Mouse (Mus musculus): ENCODE results near the gene Stk38.
"Not testable (repeated sequence)": the region's sequence is repeated elsewhere in the genome, so short reads cannot be mapped to it uniquely, and the experiment has no call there.

Gene Stk38

DNA sequence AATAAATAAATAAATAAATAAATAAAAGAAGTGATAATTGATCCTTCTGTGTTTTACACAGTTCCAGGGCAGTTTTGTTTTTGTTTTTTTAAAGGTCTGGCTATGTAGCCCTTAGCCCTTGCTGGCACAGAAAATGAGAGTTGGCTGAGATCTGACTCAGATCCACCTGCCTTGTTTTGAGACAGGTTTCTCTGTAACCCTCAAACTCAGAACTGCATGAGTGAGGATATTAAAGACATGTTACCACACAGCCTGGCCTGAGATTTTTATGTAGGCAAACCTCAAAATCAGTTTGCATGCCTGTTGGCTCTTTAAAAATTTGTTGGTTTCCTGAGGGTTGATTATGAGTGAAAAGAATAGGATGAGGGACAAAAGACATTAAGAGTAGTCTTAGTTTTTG, 27.7 kb upstream of the Stk38 start:
- no peak for DNase-seq (ENCODE audit: low read depth, low spot score)

DNA sequence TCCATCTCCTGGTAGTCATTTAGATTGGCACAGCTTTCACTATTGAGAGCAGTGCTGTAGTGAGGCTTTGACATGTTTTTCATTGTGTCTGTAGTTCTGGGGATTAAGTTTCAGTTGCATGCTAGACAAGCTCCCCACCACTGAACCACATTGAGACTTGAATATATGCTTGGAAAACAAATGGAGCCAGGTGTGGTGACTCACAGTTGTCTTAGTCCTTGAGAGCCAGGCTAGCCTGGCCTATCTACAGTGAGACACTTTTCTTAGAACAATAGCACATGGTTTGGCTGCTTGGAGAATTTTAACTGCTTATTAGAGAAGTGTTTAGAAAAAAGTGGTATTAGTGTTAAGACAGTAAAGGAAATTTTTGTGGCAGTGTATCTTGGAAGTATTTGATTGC, 26.5 kb upstream of the Stk38 start:
- DNase-seq (ENCODE audit: low read depth, low spot score) = no peak

DNA sequence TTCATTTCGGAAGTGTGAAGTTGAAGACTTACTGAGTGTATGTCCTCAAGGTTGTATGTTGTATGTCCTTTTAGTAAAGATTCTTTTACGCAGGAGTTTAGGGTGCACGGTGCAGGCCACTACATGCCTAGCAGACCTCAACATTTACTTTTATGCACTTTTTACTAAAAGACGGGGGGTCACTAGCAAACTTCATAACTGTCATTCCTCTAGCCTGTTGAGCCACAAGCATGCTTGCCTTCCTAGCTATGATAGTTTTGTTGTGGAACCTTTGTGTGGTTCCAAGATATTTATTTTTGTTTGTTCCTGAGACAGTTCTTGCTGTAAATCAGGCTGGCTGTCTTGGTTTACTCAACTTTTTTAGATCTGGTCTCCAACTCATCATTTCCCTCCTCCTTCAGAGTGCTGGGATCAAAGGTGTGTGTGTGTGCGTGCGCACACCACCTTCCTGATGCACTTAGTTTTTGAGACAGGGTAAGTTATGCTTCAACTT, 25.8 kb upstream of the Stk38 start:
- no peak for DNase-seq (ENCODE audit: low read depth, low spot score)

DNA sequence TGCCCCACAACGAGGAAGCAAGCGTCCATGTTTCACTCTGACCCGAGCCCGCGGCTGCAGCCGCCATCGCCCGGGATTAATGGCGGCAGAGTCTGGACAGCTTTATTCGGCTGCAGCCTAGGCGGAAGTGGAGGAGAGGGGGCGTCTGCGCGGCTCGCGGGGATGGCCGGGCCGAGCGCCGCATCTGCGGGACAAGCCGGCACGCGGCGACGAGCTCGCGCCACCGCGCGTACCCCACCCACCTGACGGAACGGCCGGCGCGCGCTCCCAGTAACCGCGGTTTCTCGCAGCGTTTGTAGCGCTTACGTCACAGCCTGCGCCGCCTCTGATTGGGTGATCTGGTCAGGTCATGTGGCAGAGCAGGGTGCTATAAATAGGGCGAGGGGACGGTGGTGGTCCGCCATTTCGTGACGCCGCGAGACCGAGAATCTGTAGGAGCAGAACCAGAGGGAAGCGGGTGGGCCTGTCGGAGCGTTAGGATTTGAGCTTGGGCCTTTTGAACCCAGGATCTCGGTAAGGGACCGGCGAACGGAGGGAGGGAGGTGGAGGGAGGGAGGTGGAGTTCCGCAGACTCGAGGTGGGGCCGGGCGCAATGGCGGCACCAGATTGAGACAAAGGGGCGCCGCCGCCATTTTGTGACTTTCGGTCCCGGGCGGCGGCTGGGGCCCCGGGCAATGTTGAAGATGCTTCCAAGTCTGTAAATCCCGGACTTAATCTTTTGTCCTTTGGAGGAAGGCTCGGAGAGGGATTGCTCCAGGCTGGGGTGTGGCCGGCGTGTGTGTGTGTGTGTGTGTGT, 24.7 kb upstream of the Stk38 start, which contains the start of gene Srsf3:
TSS of gene Srsf3 (plus strand) at position 355 of the 796 bp plus-strand sequence.
- peak; percentile 98 for DNase-seq (ENCODE audit: low read depth, low spot score)

DNA sequence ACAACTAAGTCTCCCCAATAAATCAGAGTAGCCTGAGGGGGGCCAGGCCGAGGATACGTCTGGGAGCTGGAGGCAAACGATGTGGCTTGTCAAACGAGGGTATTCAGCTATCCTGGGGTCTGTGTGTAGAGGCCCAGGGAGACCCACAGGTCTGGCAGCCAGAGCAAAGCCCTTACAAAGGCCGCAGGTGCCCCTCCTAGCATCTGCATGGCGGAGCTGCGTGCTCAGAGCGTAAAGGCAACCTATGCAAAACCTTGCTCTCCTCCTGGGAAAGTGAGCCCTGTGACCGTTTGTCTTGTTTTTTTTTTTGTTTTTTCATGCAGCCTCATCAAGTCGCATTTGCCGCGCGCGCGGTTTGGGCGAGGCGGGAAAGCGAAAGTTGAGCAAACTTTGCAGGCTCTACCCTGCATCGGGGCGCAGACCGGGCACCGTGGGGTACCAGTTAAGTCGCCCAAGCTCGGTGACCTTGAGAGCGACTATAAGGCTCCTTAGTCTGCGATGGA, 24.0 kb upstream of the Stk38 start:
- no peak for DNase-seq (ENCODE audit: low read depth, low spot score)

DNA sequence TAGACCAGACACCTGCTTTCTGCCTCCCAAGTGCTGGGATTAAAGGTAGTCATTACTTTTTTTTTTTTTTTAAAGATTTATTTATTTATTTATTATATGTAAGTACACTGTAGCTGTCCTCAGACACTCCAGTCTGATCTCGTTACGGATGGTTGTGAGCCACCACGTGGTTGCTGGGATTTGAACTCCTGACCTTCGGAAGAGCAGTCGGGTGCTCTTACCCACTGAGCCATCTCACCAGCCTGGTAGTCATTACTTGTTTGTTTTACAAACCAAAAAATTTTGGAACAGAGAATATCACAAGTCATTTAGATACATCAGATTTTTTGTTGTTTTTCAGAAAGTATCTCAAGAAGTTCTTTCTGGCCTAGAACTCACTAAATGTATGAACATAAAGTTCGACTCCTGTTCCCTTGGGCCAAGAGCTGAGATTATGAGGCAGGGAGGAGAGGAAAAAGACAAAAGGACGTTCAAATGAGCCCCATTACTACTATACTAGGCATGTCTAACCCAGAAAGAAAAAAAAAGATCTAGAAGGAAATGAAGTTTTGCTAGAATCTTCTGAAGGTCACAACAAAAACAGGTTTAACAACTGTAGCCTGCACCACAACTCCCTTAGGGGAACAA, 23.4 kb upstream of the Stk38 start:
- DNase-seq (ENCODE audit: low read depth, low spot score) = not testable (repeated sequence)

DNA sequence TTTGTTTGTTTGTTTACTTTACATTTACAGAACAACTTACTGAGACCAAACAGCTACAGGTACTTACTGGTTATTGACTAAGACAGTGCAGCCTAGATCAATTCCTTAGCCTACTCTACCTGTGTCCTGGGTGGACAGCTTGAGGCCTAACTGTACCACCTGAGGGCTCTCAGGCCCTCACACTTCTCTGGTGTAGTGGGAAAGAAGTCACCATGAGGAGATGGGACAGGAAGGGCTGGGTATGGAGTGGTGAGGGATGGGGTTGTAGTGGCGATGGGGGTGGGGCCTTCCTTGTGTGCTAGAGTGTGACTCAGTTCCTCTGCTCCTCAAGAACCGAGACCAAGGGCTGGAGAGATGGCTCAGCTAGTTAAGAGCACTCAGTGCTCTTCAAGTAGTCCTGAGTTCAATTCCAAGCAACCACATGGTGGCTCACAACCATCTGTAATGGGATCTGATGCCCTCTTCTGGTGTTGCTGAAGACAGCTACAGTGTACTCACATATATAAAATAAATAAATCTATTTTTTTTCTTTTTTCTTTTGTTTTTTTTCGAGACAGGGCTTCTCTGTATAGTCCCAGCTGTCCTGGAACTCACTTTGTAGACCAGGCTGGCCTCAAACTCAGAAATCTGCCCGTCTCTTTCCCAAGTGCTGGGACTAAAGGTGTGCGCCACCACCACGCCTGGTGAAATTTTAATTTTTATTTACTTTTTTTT, 22.7 kb upstream of the Stk38 start:
- DNase-seq (ENCODE audit: low read depth, low spot score) = no peak

DNA sequence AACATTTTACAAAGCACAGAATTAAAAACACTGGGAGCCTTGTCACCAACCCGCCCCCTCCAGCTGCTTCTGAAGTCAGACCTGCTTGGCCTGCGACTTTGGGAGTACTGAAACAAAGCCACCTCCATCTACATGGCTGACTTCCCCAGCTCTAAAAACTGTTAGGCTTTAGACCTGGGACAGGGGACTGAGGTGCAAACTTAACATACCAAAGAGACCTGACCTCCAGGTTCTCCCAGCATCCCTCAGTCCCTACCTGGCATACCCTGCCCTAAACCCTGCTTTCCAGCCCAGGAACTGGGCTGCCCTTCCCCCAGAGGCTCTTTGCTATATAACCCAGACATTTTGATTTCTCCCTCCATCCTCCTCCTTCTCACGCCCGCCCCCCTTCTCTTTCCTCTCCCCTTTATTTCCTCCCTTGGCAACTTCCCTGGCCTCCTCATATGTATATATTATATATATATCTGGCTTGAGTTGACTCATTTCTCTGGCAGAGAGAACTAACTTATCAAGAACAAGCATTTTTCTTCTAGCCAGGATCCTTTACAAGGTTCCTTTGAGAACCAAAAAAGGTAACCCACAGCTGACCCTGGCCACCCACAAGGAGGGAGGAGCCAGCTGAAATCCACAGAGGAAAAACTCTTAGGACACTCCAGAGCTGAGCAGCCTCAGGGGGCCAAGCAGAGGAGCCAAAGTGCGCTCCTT, 19.0 kb upstream of the Stk38 start:
- DNase-seq (ENCODE audit: low read depth, low spot score) = no peak

DNA sequence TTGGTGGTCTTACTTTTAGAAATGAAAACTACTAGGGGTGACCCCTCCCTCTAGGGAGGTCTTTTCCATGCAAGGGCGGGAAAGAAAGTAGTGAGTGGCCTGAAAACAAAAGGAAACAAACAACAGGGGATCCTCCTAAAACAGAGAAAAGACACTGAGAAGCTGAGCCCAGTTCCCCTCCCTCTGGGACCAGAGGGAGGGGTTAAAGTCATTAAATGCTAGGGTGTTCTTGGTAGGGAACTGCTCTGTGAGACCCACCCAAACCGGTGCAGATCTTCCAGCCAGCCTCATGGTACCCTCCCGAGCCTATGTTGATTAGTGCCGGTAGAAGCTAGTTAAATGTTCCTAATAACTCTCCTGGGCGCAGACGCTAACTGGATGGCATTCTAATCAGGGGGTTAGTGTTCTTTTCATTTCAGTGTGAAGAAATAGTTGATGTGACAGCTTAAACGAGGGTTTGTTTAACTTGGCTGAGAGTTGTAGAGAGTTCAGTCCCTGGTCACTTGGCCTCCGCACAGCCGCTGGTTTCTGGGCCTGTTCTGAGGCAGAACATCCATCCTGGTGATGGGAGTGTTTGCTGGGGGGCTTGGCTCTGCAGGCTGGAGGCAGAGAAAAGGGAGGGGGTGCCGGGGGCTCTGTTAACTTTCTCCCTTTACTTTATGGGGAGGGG, 17.2 kb upstream of the Stk38 start:
- DNase-seq (ENCODE audit: low read depth, low spot score) = no peak

DNA sequence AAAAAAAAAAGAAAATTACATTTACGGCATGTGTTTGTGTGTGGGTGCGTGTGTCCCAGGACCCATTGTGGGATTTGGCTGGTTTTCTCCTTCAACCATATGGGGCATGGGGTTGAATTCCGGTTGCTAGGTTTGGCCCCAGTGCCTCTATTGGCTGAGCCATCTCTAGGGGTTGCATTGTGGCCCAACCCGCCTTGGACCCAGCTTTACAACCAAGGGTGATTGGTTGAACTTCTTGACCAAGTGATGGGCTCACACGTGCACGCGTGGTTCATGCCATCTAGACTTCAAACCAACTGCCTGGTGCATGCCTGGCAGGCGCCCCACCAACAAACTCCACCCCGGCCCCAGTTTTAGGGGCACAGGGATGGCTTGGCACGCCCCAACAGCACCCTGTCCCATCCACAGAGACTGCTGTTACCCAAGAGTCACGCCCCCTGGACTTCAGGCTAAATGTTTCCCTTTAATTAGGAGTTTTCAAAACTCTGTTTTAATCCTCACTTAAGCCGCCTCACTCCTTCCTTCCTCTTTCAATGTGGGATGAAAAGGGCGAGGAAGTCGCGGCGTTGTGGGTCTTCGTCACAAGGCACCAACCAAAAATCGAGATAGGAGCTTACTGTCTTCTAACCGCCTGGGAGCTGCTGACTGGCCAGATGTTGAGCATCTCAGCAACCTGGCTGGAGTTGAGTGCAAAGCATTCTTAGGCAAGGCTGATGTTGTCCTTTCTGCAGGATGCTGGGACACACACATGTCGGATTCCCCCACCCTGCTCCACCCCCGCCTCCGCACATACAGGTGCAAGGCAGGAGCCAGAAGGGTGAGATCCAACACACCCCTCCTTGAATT, 16.5 kb upstream of the Stk38 start:
- no peak for DNase-seq (ENCODE audit: low read depth, low spot score)

DNA sequence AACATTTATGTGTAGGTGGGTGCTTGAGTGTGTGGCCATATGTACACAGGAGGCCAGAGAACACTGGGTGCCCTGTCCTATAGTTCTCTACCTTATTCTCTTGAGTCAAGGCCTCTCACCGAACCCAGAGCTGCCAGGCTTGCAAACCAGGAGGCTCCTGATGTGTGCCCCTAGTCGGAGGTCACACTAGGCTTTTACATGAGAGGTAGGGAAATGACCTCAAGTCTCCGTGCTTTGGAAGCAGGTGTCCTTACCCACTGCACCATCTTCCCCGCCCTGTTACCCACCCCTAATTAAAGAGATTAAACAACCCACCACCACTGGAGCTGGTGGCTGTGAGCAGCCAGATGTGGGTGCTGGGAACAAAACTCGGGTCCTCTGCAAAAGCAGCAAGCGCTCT, 15.6 kb upstream of the Stk38 start:
- DNase-seq (ENCODE audit: low read depth, low spot score) = no peak

DNA sequence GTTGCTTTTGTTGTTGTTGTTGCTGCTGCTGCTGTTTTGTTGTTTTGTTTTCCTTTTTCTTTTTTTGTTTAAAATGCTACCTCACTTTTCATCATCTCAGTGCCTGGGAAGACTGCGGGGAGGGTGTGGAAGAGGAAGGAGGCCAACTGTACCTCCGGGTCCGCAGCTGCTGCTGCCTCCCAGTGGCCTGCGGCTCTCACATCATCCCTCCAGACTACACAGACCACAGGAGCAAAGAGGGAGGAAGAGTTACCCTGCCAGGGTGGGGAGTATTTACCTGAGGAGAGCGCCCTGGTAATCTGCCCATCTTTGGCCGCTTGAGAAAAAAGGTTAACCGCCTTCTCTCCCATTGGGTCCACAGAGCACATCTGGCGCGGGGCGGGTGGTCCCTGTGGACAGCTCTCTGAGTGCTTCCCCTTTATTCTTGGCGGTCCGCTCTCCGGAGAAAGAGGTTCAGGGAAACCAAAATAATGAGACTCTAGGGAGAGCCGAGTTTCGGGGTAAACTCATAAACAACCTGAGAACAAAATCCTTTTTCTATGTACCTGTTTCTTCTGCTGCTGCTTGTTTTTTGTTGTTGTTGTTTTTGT, 14.5 kb upstream of the Stk38 start:
- no peak for DNase-seq (ENCODE audit: low read depth, low spot score)

DNA sequence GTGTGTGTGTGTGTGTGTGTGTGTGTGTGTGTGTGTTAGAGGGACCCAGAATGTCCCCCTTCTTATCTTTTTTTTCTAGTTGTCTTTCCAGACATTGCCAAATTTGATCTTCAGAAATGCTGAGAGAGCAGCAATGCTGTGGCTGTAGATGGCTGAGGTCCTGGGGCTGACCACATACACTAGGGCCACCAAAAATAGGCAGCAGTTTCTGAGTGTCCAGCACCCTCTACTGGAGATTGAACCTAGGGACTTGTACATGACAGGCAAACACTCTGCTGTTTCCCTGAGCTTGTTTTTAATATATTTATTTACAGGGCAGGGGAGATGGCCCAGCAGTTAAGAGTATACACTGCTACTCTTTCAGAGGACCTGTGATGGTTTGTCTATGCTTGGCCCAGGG, 12.6 kb upstream of the Stk38 start:
- DNase-seq (ENCODE audit: low read depth, low spot score) = no peak

DNA sequence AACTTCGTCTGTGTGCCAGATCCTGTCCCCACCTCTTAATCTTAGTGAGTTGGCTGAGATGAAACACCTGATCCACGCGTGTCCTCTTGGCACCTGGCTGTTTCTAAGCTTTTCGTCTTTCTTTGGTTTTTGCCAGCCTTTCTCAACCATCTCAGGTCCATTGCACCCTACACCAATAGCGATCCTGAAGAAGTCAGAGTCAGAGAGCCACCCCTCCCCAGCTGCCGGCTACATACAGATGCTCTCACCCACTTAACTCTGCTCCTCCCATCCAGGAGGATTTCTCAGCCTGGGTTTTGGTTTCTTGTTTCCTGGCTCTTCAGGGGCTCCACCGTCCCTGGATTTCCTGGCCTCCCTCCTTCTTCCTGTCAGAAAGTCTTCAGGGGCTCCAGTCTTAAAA, 11.6 kb upstream of the Stk38 start:
- DNase-seq (ENCODE audit: low read depth, low spot score) = no peak

DNA sequence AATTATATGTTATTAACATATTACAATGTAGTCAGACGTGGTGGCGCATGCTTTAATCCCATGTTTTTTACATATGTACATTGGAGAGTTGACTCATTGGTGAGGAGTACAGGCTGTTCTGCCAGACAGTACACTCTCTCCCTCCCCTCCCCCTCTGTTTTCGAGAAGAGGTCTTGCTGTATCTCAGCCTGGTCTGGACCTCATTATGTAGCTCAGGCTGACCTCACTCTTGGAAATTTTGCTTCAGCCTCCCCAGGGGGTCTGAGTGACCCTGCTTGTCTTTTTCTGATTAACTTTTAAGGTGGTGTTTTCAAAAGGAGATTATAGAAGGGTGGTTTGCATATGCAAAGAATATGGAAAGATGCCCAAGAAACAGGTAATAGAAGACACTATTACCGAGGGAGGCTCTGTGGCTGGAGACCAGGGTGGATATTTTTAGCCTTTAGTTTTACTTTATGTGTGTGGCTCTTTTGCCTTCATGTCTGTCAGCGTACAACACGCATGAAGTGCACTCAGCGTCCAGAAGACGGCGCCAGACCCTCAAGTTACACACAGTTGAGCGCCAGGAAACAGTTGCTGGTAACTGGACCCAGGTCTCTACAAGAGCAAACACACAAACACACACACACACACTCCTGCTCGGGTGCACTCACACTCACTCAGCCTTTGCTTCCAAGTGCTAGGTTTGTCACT, 10.6 kb upstream of the Stk38 start:
- no peak for DNase-seq (ENCODE audit: low read depth, low spot score)

DNA sequence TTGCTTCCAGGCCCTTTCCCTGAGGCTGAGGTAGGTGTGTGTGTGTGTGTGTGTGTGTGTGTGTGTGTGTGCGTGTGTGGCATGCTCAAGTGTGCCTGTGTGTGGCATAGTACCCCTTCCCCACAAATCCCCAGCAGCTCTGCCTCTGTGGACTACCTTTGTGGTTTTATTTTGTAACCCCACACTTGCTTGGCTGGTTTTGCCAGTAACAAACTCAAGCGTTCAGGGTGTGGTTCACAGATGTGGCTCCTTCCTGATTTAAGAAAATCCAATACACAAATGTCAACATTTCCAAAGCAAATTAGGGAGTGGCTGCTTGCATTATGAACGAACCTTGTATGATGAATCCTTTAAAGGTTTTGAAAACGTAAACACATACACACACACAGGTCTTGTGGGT, 8.9 kb upstream of the Stk38 start:
- DNase-seq (ENCODE audit: low read depth, low spot score) = no peak

DNA sequence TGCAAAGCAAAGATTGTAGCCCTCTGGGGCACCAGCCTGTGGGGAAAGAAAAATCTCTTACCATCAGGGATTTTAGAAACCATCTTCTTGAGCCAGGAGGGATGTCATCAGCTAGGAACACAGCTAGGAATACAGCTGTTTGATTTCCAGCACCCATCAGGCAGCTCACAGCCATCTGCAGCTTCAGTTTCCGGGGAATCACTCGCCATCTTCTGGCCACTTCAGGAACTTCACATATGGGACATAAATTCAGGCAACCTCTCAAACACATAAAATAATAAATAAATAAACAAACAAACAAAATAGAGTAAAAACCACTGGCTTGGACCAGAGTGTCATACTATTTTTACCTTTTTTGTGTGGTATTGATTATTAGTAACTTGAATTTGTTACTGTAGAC, 7.8 kb upstream of the Stk38 start:
- DNase-seq (ENCODE audit: low read depth, low spot score) = no peak

DNA sequence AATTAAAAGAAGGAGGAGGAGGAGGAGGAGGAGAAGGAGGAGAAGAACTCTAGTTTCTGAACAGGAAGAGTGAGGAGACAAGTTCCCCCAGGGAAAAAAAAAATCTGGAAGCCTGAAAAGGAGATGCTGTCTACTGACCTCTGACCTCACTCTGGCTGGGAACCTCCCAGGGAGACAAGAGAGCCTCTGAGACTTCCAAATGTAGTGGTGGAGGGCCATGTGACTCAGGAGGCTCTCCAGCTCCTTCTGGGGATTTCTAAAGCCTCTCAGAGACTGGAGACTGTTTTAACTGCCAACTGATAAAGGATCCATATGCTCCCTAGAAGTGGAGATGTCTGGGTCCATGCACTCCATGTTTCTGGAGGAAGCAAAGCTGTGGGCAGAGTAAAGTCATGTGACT, 6.4 kb upstream of the Stk38 start:
- DNase-seq (ENCODE audit: low read depth, low spot score) = no peak

DNA sequence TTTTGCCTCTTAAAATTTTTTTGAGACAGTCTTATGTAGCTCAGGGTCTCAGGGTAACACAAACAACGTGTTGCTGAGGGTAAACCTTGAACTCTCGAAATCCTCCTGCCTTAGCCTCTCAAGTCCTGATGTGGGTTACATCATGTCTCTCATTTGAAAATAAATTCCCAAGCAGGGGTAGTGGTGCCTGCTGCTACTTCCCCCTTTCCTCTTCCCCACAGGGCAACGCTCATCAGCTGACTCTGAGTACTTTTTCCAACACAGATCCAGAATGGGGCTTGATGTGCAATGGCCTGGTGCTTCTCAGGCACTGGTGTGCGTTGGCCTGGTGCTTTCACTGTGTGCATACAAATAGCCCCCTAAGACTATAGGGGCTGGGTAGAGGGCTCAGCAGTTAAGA, 1.4 kb upstream of the Stk38 start:
- DNase-seq (ENCODE audit: low read depth, low spot score) = no peak

Measured in embryo, embryonic 11.5 days (tissue).